Mouse (Mus musculus): ENCODE results near the gene Gm45062.

DNA sequence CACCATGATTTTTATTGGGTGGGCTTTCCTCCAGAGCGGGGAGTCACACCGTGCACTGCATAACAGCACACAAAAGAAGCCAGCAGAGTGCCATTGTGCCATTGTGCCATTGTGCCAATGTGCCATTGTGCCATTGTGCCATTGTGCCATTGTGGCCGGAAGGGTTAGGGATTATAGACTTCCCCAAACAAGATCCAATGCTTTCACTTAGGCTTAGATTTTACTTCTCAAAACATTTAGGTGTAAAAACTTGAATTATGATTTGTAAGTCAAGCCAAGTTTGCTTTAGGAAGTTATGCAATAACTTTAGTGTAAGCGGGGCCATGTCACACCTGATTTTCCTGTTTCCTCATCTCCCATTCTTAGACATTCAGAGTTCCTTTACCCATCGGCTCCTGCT is 156.6 kb downstream of the Gm45062 start:
- TF ChIP-seq EP300 (IDR thresholded peaks at IDR 0.05; ENCODE audit: low read depth) (no peak), CTCF (IDR thresholded peaks at IDR 0.05; ENCODE audit: low read depth) (no peak)
